Mouse (Mus musculus) midbrain, embryonic 14.5 days (tissue): ENCODE measurements around the gene Pnma3. TPM values are rescaled to one million over a fixed set of nuclear protein-coding genes. Genes with fewer than 3 reads are reported as not detected.
"Not testable (repeated sequence)": the region's sequence is repeated elsewhere in the genome, so short reads cannot be mapped to it uniquely, and the experiment has no call there.

Experiments used
- ATAC-seq: fragments of 200-750 bp; cut with Nextera tagmentation; 2 replicates; pipeline ENCODE4 v1.8.0; 2017; ENCODE audit warnings: moderate number of reproducible peaks, moderate library complexity; ENCODE audit not compliant: low FRiP score, low TSS enrichment
- DNase-seq: peaks from one replicate; pipeline ENCODE4 v3.0.0-alpha.2; 2015
- H3K27ac ChIP-seq: fragments of 300-500 bp; sonication (generic); replicated peaks from 2 replicates; pipeline ENCODE4 v1.5.1; 2014; ENCODE audit warnings: mild to moderate bottlenecking, low read depth, low read length, moderate library complexity
- H3K27me3 ChIP-seq: fragments of 300-500 bp; sonication (generic); 2 replicates; pipeline ENCODE4 v1.6.1; 2014; ENCODE audit warnings: low read length, control low read depth, mixed read lengths; ENCODE audit not compliant: control insufficient read depth, insufficient read depth
- H3K36me3 ChIP-seq: fragments of 300-500 bp; sonication (generic); 2 replicates; pipeline ENCODE4 v1.6.1; 2014; ENCODE audit warnings: low read length, control low read depth; ENCODE audit not compliant: control insufficient read depth, insufficient read depth
- H3K4me1 ChIP-seq: fragments of 300-500 bp; sonication (generic); 2 replicates; pipeline ENCODE4 v1.6.1; 2014; ENCODE audit warnings: mild to moderate bottlenecking, antibody characterized with exemption, low read length, control low read depth; ENCODE audit not compliant: control insufficient read depth, insufficient read depth
- H3K4me2 ChIP-seq: fragments of 300-500 bp; sonication (generic); 2 replicates; pipeline ENCODE4 v1.6.1; 2014; ENCODE audit warnings: mild to moderate bottlenecking, low read length, moderate library complexity
- H3K4me3 ChIP-seq: fragments of 300-500 bp; sonication (generic); replicated peaks from 2 replicates; pipeline ENCODE4 v1.5.1; 2014; ENCODE audit warnings: low read depth, low read length
- H3K9ac ChIP-seq: fragments of 300-500 bp; sonication (generic); replicated peaks from 2 replicates; pipeline ENCODE4 v1.6.1; 2014; ENCODE audit warnings: mild to moderate bottlenecking, low read length, moderate library complexity
- H3K9me3 ChIP-seq: fragments of 300-500 bp; sonication (generic); 2 replicates; pipeline ENCODE4 v1.6.1; 2016; ENCODE audit warnings: low read length, control low read depth, mixed read lengths; ENCODE audit not compliant: control insufficient read depth
- WGBS: fragments of 180-500 bp; shearing (Covaris S2); extraction: QIAGEN DNeasy Blood & Tissue Kit; methylation state at CpG from one replicate; pipeline ENCODE4 v1.1.7; 2014; 5-methylcytosine and 5-hydroxymethylcytosine counted together
- polyA plus RNA-seq: library from polyadenylated mRNA; unstranded; fragments of >200 nt; fragmentation: Nextera tagmentation; extraction: Ambion mirVana; gene quantifications from 2 replicates; pipeline ENCODE4 v1.2.1, GENCODE M21; 2014

The Pnma3 gene
- polyA plus RNA-seq, 1 experiment from 2014 or later, result 2.1 TPM

GRCm38 (mm10) chrX:73066765-73067312, 2.3 kb downstream of the Pnma3 start:
- not testable (repeated sequence) for H3K27ac ChIP-seq, H3K4me1 ChIP-seq, ATAC-seq, H3K9ac ChIP-seq, DNase-seq, H3K4me3 ChIP-seq, H3K27me3 ChIP-seq, H3K9me3 ChIP-seq, H3K36me3 ChIP-seq, H3K4me2 ChIP-seq
- WGBS, result no CpG with 5 or more reads among the region's 5 CpGs

- H3K36me3 ChIP-seq, H3K27ac ChIP-seq, H3K4me1 ChIP-seq, H3K4me3 ChIP-seq, H3K9ac ChIP-seq, H3K4me2 ChIP-seq, H3K9me3 ChIP-seq, ATAC-seq, H3K27me3 ChIP-seq, DNase-seq: not testable (repeated sequence)
- WGBS, result 83% methylated on average over 18 of the region's 19 CpGs
Observed at GRCm38 (mm10) chrX:73082267-73083055, 17.9 kb downstream of the Pnma3 start, which contains the start of gene Xlr4a. TSS of gene Xlr4a (minus strand) at chrX:73082478.

- WGBS, result 76% methylated on average over 13 of the region's 13 CpGs
- ATAC-seq, H3K9me3 ChIP-seq, H3K4me1 ChIP-seq, H3K36me3 ChIP-seq, H3K27me3 ChIP-seq, H3K27ac ChIP-seq, H3K4me2 ChIP-seq, H3K9ac ChIP-seq, H3K4me3 ChIP-seq: not testable (repeated sequence)
- DNase-seq, result peak; percentile 8
Observed at GRCm38 (mm10) chrX:73096941-73097508, 32.4 kb downstream of the Pnma3 start, which contains the start of gene Xlr3a. TSS of gene Xlr3a (minus strand) at chrX:73097095.

GRCm38 (mm10) chrX:73116747-73117146, 52.2 kb downstream of the Pnma3 start, which contains the start of gene Gm14685:
TSS of gene Gm14685 (plus strand) at chrX:73117047.
- DNase-seq, H3K36me3 ChIP-seq, H3K27me3 ChIP-seq, H3K9me3 ChIP-seq, H3K4me1 ChIP-seq, H3K27ac ChIP-seq, ATAC-seq, H3K9ac ChIP-seq, H3K4me2 ChIP-seq, H3K4me3 ChIP-seq: not testable (repeated sequence)
- no CpG with 5 or more reads among the region's 7 CpGs for WGBS

Other genes with a start within 250 kb of the Pnma3 start
- gene Gabrq, start 239.6 kb upstream of the Pnma3 start, polyA plus RNA-seq, result 3.2 and 4.1 TPM in 2 replicates
- 83.7 and 85.9 TPM in 2 replicates for gene Cetn2, start 146.4 kb upstream of the Pnma3 start, polyA plus RNA-seq
- 48.1 and 48.8 TPM in 2 replicates for gene Nsdhl, start 146.2 kb upstream of the Pnma3 start, polyA plus RNA-seq
- 0.39 and 0.71 TPM in 2 replicates for gene Zfp185, start 77.4 kb upstream of the Pnma3 start, polyA plus RNA-seq
- gene Pnma5, start 27.7 kb upstream of the Pnma3 start, polyA plus RNA-seq, result not detected in 2 replicates
- gene Xlr4a, start 17.7 kb downstream of the Pnma3 start, polyA plus RNA-seq, result 0.62 TPM in 1 of 2 replicates, not detected in the other
- gene Xlr3a, start 32.3 kb downstream of the Pnma3 start, polyA plus RNA-seq, result 2.9 and 4.7 TPM in 2 replicates
- gene Gm14685, start 52.3 kb downstream of the Pnma3 start, polyA plus RNA-seq, result 0.61 and 1.5 TPM in 2 replicates
- gene Xlr5b, start 84.0 kb downstream of the Pnma3 start, polyA plus RNA-seq, result not detected in 2 replicates
- 0.72 and 0.86 TPM in 2 replicates for gene DXBay18, start 84.7 kb downstream of the Pnma3 start, polyA plus RNA-seq
- not detected in 2 replicates for gene Spin2d, start 112.2 kb downstream of the Pnma3 start, polyA plus RNA-seq
- 7.7 and 16.2 TPM in 2 replicates for gene Xlr3b, start 127.4 kb downstream of the Pnma3 start, polyA plus RNA-seq
- gene Xlr4b, start 149.5 kb downstream of the Pnma3 start, polyA plus RNA-seq, result 0.38 TPM in 1 of 2 replicates, not detected in the other
- gene F8a, start 163.5 kb downstream of the Pnma3 start, polyA plus RNA-seq, result 30.3 and 34.9 TPM in 2 replicates
- gene Xlr4c, start 178.3 kb downstream of the Pnma3 start, polyA plus RNA-seq, result 0.28 TPM in 1 of 2 replicates, not detected in the other
- 0.19 and 0.25 TPM in 2 replicates for gene Xlr3c, start 200.6 kb downstream of the Pnma3 start, polyA plus RNA-seq
- gene Xlr5a, start 228.2 kb downstream of the Pnma3 start, polyA plus RNA-seq, result not detected in 2 replicates
- not detected in 2 replicates for gene Xlr5c, start 228.2 kb downstream of the Pnma3 start, polyA plus RNA-seq